Mouse (Mus musculus) megakaryocyte, embryonic 14.5 days (primary cell): ENCODE data around the gene Rp9.

Experiments
- FLI1 ChIP-seq: IDR thresholded peaks from 2 replicates; pipeline ENCODE4 v1.6.1; 2012; ENCODE audit warnings: low read length, inconsistent platforms, mixed read lengths
- GATA1 ChIP-seq: IDR thresholded peaks from 3 replicates; pipeline ENCODE4 v1.6.1; 2012; ENCODE audit warnings: mixed read lengths, low read length, inconsistent platforms, borderline replicate concordance

DNA sequence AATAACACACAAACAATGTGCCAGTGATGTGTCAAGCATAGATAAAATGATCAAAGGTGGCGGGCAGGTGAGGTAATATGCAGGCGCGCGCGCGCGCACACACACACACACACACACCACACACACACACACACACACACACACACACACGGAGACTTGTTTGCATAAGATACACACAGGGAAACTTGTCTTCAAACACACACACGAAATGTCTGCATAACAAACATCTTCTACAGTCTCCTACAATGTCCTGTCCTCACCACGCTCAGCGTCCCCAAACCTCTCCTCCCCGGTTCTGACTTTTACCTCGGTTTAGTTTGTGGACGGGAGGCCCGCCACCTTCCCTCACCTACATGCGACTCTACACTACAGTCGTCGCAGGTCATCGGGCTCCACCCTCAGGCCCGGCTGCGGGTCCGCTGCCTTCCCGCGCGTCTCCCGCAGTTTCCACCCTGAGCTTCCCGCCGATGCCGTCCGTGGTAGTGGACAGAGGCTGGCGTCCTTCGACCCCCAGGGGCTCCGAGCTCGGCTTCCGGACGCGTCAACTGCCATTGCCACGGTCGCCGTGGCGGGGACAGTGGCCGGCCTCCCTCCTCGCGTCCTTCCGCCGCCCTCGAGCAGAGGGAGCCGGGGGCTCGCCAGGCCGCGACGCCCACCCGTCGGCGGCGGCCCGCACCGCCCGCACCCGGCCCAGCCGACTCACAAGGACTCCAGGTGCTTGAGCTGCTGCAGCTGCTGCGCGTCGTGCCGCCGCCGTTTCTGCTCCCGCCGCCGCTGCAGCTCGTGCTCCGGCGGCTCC, 2.0 kb downstream of the Rp9 start:
- TF ChIP-seq GATA1 (no peak), FLI1 (no peak)
